In genomic region chr6:146913489-146914198, GRCm38 (mm10) we compare ENCODE assay signal across 11 mouse cellular contexts. TPM values are rescaled to one million over a fixed set of nuclear protein-coding genes. Genes with fewer than 3 reads are reported as not detected.
DNase-seq lines count a peak whose midpoint lies in the region; ATAC-seq and TF ChIP-seq lines count a peak whose summit lies in the region.
"Had no signal": no experiment of that assay in that cellular context is flagged by ENCODE, and none has a peak within 500 bp of the region (broad histone marks: within the 10 kb centered on the region; RNA-seq: fewer than 3 reads in every experiment).

No protein-coding gene starts in this region.

- peaks cover 48% of the 10 kb centered on the region for H3K36me3 ChIP-seq in heart, adult 2 months (ENCODE audit: control insufficient read depth, insufficient read depth, low read length)
- no peaks in the 10 kb centered on the region for H3K36me3 ChIP-seq in lung, embryonic 15.5 days
- H3K36me3 ChIP-seq in limb, embryonic 12.5 days: peaks cover 6% of the 10 kb centered on the region; the same call in 1 of the 2 replicates
- no peaks in the 10 kb centered on the region for H3K36me3 ChIP-seq in stomach, embryonic 14.5 days (ENCODE audit: control insufficient read depth, insufficient read depth, low read length)
- no peaks in the 10 kb centered on the region for H3K36me3 ChIP-seq in thymus, adult 2 months (ENCODE audit: control insufficient read depth, insufficient read depth, low read length)

- H3K9me3 ChIP-seq in lung, embryonic 15.5 days: no peaks in the 10 kb centered on the region
- H3K9me3 ChIP-seq in limb, embryonic 12.5 days: no peaks in the 10 kb centered on the region
- no peaks in the 10 kb centered on the region for H3K9me3 ChIP-seq in stomach, embryonic 14.5 days (ENCODE audit: control insufficient read depth, low read depth, low read length)

- WGBS in heart, adult 2 months: 22% methylated on average over 4 of the region's 4 CpGs
- 9% methylated on average over 4 of the region's 4 CpGs for WGBS in lung, embryonic 15.5 days
- 29% methylated on average over 4 of the region's 4 CpGs for WGBS in limb, embryonic 12.5 days
- WGBS in stomach, embryonic 14.5 days: 26% methylated on average over 4 of the region's 4 CpGs
- 73% methylated on average over 4 of the region's 4 CpGs for WGBS in thymus, adult 2 months

- H3K27ac ChIP-seq in heart, adult 2 months: peak overlapping the region; percentile 71
- H3K27ac ChIP-seq in lung, embryonic 15.5 days: peak overlapping the region; percentile 86
- peak overlapping the region; percentile 79 for H3K27ac ChIP-seq in limb, embryonic 12.5 days
- peak overlapping the region; percentile 29 for H3K27ac ChIP-seq in stomach, embryonic 14.5 days (ENCODE audit: low read length)
- H3K27ac ChIP-seq in thymus, adult 2 months (ENCODE audit: control insufficient read depth, insufficient read depth, low read length): no peak overlapping the region
- H3K27ac ChIP-seq: hindbrain, postnatal 0 days had no signal

- H3K4me1 ChIP-seq in heart, adult 2 months (ENCODE audit: control insufficient read depth, insufficient read depth, low read length): peaks cover 36% of the 10 kb centered on the region
- H3K4me1 ChIP-seq in lung, embryonic 15.5 days: peaks cover 30% of the 10 kb centered on the region
- H3K4me1 ChIP-seq in limb, embryonic 12.5 days (replicated peaks): peaks cover 27% of the 10 kb centered on the region
- H3K4me1 ChIP-seq in stomach, embryonic 14.5 days (ENCODE audit: control insufficient read depth, insufficient read depth, low read length): peaks cover 20% of the 10 kb centered on the region; the same call in 1 of the 2 replicates
- no peaks in the 10 kb centered on the region; the same call in 1 of the 2 replicates for H3K4me1 ChIP-seq in thymus, adult 2 months (replicated peaks; ENCODE audit: control insufficient read depth, insufficient read depth, low read length)

- H3K9ac ChIP-seq in heart, adult 2 months (ENCODE audit: low read depth, low read length): no peak overlapping the region
- no peak overlapping the region for H3K9ac ChIP-seq in lung, embryonic 15.5 days
- no peak overlapping the region for H3K9ac ChIP-seq in limb, embryonic 12.5 days (replicated peaks)
- H3K9ac ChIP-seq in stomach, embryonic 14.5 days (replicated peaks; ENCODE audit: low read depth, low read length): no peak overlapping the region

- intact Hi-C loops in heart, adult 2 months (cut with DNase I): no loop called here

- TF ChIP-seq EP300 in heart, adult 2 months (IDR thresholded peaks at IDR 0.05; ENCODE audit: insufficient read depth, low read depth, low read length): no peak

- TF ChIP-seq POLR2A in heart, adult 2 months (IDR thresholded peaks at IDR 0.05; ENCODE audit: insufficient read depth, low read depth, low read length): no peak
- TF ChIP-seq POLR2A in thymus, adult 2 months (IDR thresholded peaks at IDR 0.05; ENCODE audit: control insufficient read depth, extremely low read depth, insufficient read depth, low read length, poor library complexity): no peak

- TF ChIP-seq CTCF in heart, adult 2 months (IDR thresholded peaks at IDR 0.05): no peak
- no peak for TF ChIP-seq CTCF in thymus, adult 2 months (IDR thresholded peaks at IDR 0.05; ENCODE audit: borderline replicate concordance, control insufficient read depth, extremely low read depth, insufficient read depth, low read length, poor library complexity)

- no peak for DNase-seq in heart, adult 2 months
- DNase-seq in heart, adult 9 months (ENCODE audit: low spot score in 2 of 2): no peak
- no peak for DNase-seq in lung, adult 18-20 months
- DNase-seq in thymus, postnatal 4 days: no peak
- no peak for DNase-seq in thymus, adult 2 months

- H3K79me2 ChIP-seq in heart, adult 2 months (replicated peaks; ENCODE audit: control insufficient read depth, insufficient read depth, low read length): peaks cover 4% of the 10 kb centered on the region

- H3K4me3 ChIP-seq in heart, adult 2 months: no peak overlapping the region
- H3K4me3 ChIP-seq in lung, embryonic 15.5 days: no peak overlapping the region
- H3K4me3 ChIP-seq in limb, embryonic 12.5 days (replicated peaks): no peak overlapping the region
- no peak overlapping the region for H3K4me3 ChIP-seq in stomach, embryonic 14.5 days (ENCODE audit: low read depth, low read length)
- H3K4me3 ChIP-seq in thymus, adult 2 months (ENCODE audit: control insufficient read depth, insufficient read depth, low read length): no peak overlapping the region

- H3K27me3 ChIP-seq in heart, adult 2 months (ENCODE audit: control insufficient read depth, insufficient read depth, low read length): no peaks in the 10 kb centered on the region
- H3K27me3 ChIP-seq in lung, embryonic 15.5 days: no peaks in the 10 kb centered on the region
- no peaks in the 10 kb centered on the region for H3K27me3 ChIP-seq in limb, embryonic 12.5 days
- H3K27me3 ChIP-seq in stomach, embryonic 14.5 days (ENCODE audit: control insufficient read depth, insufficient read depth, low read length): no peaks in the 10 kb centered on the region
- H3K27me3 ChIP-seq in thymus, adult 2 months (ENCODE audit: control insufficient read depth, insufficient read depth, low read length): no peaks in the 10 kb centered on the region

- ATAC-seq in lung, embryonic 15.5 days (ENCODE audit: borderline replicate concordance, extremely low read depth, low FRiP score, low TSS enrichment): no peak
- no peak for ATAC-seq in limb, embryonic 12.5 days (ENCODE audit: insufficient number of reproducible peaks, insufficient read depth, low FRiP score, low TSS enrichment, low read depth)
- ATAC-seq in stomach, embryonic 14.5 days (ENCODE audit: insufficient number of reproducible peaks, insufficient read depth, low FRiP score, low read depth): no peak
- ATAC-seq: hindbrain, postnatal 0 days had no signal

- H3K4me2 ChIP-seq in lung, embryonic 15.5 days: peak overlapping the region; percentile 16; the same call in 1 of the 2 replicates
- H3K4me2 ChIP-seq in limb, embryonic 12.5 days: no peak overlapping the region
- no peak overlapping the region for H3K4me2 ChIP-seq in stomach, embryonic 14.5 days (replicated peaks; ENCODE audit: low read depth, low read length)

RNA-seq across cellular contexts. Expression of gene Ppfibp1, which starts 25.4 kb away (rescaled TPM):
- total RNA-seq in heart, adult 2 months (2021): 100 to 1,000 TPM; 102 to 128 TPM
- 15.4 and 33.7 TPM in 2 replicates for polyA plus RNA-seq in heart, adult 2 months (2012; rRNA removed)
- polyA plus RNA-seq in lung, embryonic 15.5 days (2015; fragmentation: Nextera tagmentation; extraction: Ambion mirVana): 45.9 and 52.3 TPM in 2 replicates
- 61.0 and 68.0 TPM in 2 replicates for polyA plus RNA-seq in limb, embryonic 12.5 days (2016; fragmentation: Nextera tagmentation; extraction: Ambion mirVana)
- polyA plus RNA-seq in stomach, embryonic 14.5 days (2014; fragmentation: Nextera tagmentation; extraction: Ambion mirVana): 41.9 and 52.1 TPM in 2 replicates
- 4.2 and 5.0 TPM in 2 replicates for polyA plus RNA-seq in thymus, adult 2 months (2012; rRNA removed)

RNA-seq across cellular contexts. Expression of gene 1700034J05Rik, which starts 40.6 kb away (rescaled TPM):
- total RNA-seq in heart, adult 2 months (2021): not detected
- not detected in 2 replicates for polyA plus RNA-seq in heart, adult 2 months (2012; rRNA removed)
- polyA plus RNA-seq in lung, embryonic 15.5 days (2015; fragmentation: Nextera tagmentation; extraction: Ambion mirVana): 0.10 and 0.16 TPM in 2 replicates
- polyA plus RNA-seq in limb, embryonic 12.5 days (2016; fragmentation: Nextera tagmentation; extraction: Ambion mirVana): 0.10 and 0.11 TPM in 2 replicates
- polyA plus RNA-seq in stomach, embryonic 14.5 days (2014; fragmentation: Nextera tagmentation; extraction: Ambion mirVana): 0.43 and 0.54 TPM in 2 replicates
- polyA plus RNA-seq in thymus, adult 2 months (2012; rRNA removed): not detected in 2 replicates
- total RNA-seq: hindbrain, postnatal 0 days; left cerebral cortex, postnatal 14 days had no signal
- polyA plus RNA-seq: frontal cortex, adult 2 months; hindbrain, postnatal 0 days had no signal
